In the genomic region with DNA sequence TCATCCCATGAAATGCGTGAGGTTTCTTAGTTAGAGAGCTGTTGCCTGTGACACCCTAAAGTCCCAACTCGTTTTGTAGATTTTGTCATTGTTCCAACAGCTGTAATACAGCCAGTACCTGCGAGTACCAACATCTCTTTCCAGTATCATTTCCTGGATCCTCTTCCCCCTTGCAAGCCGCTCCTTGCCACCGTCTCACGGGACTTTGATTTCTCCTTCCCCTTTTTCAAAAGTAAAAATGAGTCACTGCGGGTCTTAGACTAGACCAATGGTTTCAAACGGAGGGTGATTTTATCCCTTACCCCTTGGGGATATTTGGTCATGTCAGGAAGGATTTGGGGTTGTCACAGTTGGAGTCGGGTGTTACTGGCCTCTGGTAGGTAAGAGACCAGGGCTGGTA, we compare ENCODE assay signal across 35 mouse cellular contexts. TPM values are rescaled to one million over a fixed set of nuclear protein-coding genes. Genes with fewer than 3 reads are reported as not detected.
"Had no signal": no experiment of that assay in that cellular context is flagged by ENCODE, and none has a peak within 500 bp of the region (broad histone marks: within the 10 kb centered on the region; RNA-seq: fewer than 3 reads in every experiment).

No protein-coding gene starts in this region.

- H3K9me3 ChIP-seq: embryonic facial prominence, embryonic 13.5 days; embryonic facial prominence, embryonic 15.5 days; forebrain, embryonic 12.5 days; forebrain, embryonic 15.5 days had no signal

- H3K4me2 ChIP-seq: embryonic facial prominence, embryonic 12.5 days; embryonic facial prominence, embryonic 13.5 days; embryonic facial prominence, embryonic 15.5 days; forebrain, embryonic 12.5 days; forebrain, embryonic 13.5 days; forebrain, embryonic 15.5 days had no signal

- H3K27me3 ChIP-seq: embryonic facial prominence, embryonic 12.5 days; embryonic facial prominence, embryonic 15.5 days; forebrain, embryonic 15.5 days had no signal

- H3K27ac ChIP-seq: embryonic facial prominence, embryonic 10.5 days; embryonic facial prominence, embryonic 12.5 days; embryonic facial prominence, embryonic 13.5 days; embryonic facial prominence, embryonic 15.5 days; forebrain, embryonic 10.5 days; forebrain, embryonic 12.5 days; forebrain, embryonic 13.5 days; forebrain, embryonic 15.5 days; gastrocnemius, adult 2 months; heart, adult 2 months had no signal

- ATAC-seq: forebrain, embryonic 13.5 days; forebrain, embryonic 14.5 days; forebrain, embryonic 15.5 days; forebrain, embryonic 16.5 days; forebrain, postnatal 0 days had no signal

- DNase-seq: cerebellum, adult 9-10 months; cerebellum, adult 9-11 months; cerebellum, postnatal 10 days; cerebellum, postnatal 14 days; cerebellum, postnatal 25 days; cerebellum, postnatal 36 days; embryo, embryonic 11 days; forebrain, postnatal 0 days; gastrocnemius, adult 2 months; gastrocnemius, postnatal 10 days; gastrocnemius, postnatal 14 days; gastrocnemius, postnatal 25 days; gastrocnemius, postnatal 36 days; heart, adult 11 months; heart, adult 18-20 months; heart, adult 2 months had no signal

- H3K36me3 ChIP-seq: embryonic facial prominence, embryonic 10.5 days; embryonic facial prominence, embryonic 12.5 days; embryonic facial prominence, embryonic 13.5 days; embryonic facial prominence, embryonic 15.5 days; forebrain, embryonic 10.5 days; forebrain, embryonic 12.5 days; forebrain, embryonic 15.5 days had no signal

- H3K4me3 ChIP-seq: embryonic facial prominence, embryonic 10.5 days; embryonic facial prominence, embryonic 12.5 days; embryonic facial prominence, embryonic 13.5 days; embryonic facial prominence, embryonic 15.5 days; erythroblast, embryonic 14.5 days; forebrain, embryonic 10.5 days; forebrain, embryonic 12.5 days; forebrain, embryonic 13.5 days; forebrain, embryonic 15.5 days; gastrocnemius, adult 2 months; heart, adult 2 months had no signal

- H3K9ac ChIP-seq: embryonic facial prominence, embryonic 12.5 days; embryonic facial prominence, embryonic 13.5 days; embryonic facial prominence, embryonic 15.5 days; forebrain, embryonic 12.5 days; forebrain, embryonic 13.5 days; forebrain, embryonic 15.5 days; forebrain, postnatal 0 days had no signal

- H3K4me1 ChIP-seq: embryonic facial prominence, embryonic 12.5 days; embryonic facial prominence, embryonic 13.5 days; embryonic facial prominence, embryonic 15.5 days; forebrain, embryonic 13.5 days; forebrain, embryonic 15.5 days had no signal

RNA-seq across cellular contexts. Expression of a gene that starts 56.5 kb away (rescaled TPM):
- total RNA-seq: common myeloid progenitor, adult 5-6 weeks; gastrocnemius, adult 18-20 months; gastrocnemius, adult 2 months; gastrocnemius, adult 8-10 months; gastrocnemius, postnatal 10 days; gastrocnemius, postnatal 14 days; gastrocnemius, postnatal 25 days; gastrocnemius, postnatal 36 days; gastrocnemius, postnatal 4 days; heart, adult 18-20 months; heart, adult 2 months; heart, adult 8-10 months had no signal
- polyA plus RNA-seq: cortical plate, adult 2 months; erythroblast, embryonic 14.5 days; forebrain, embryonic 10.5 days; forebrain, embryonic 12.5 days; forebrain, embryonic 13.5 days; forebrain, embryonic 14.5 days; forebrain, embryonic 15.5 days; forebrain, embryonic 16.5 days; forebrain, postnatal 0 days; frontal cortex, adult 2 months; gonadal fat pad, adult 2 months; heart, adult 2 months had no signal
